Mouse (Mus musculus) adrenal gland, postnatal 25 days (tissue): ENCODE measurements around the gene Rap1a. TPM values are rescaled to one million over a fixed set of nuclear protein-coding genes. Genes with fewer than 3 reads are reported as not detected.
A peak's percentile ranks its signal among the peaks of the same experiment; 100 is the strongest.

ENCODE experiments used
- DNase-seq: peaks from one replicate; pipeline ENCODE4 v3.0.0; 2021; ENCODE audit warnings: mixed read lengths
- long read RNA-seq: library from polyadenylated mRNA; stranded (forward); transcript quantifications from one replicate; pipeline ENCODE4 v2.0.0, GENCODE M21; 2021
- total RNA-seq: library from RNA; stranded (reverse); gene quantifications from 2 replicates; pipeline ENCODE4 v1.2.3, GENCODE M21; 2021

The Rap1a gene
- 172 and 200 TPM in 2 replicates for total RNA-seq
- long read RNA-seq, transcript Rap1a-201 (8 exons, 2,407 nt) = major isoform, 112 of 122 reads
- long read RNA-seq, partial matches to known transcripts = 3 of 122 reads
- long read RNA-seq, other reads (novel, unspliced or antisense) = 7 of 122 reads

DNA sequence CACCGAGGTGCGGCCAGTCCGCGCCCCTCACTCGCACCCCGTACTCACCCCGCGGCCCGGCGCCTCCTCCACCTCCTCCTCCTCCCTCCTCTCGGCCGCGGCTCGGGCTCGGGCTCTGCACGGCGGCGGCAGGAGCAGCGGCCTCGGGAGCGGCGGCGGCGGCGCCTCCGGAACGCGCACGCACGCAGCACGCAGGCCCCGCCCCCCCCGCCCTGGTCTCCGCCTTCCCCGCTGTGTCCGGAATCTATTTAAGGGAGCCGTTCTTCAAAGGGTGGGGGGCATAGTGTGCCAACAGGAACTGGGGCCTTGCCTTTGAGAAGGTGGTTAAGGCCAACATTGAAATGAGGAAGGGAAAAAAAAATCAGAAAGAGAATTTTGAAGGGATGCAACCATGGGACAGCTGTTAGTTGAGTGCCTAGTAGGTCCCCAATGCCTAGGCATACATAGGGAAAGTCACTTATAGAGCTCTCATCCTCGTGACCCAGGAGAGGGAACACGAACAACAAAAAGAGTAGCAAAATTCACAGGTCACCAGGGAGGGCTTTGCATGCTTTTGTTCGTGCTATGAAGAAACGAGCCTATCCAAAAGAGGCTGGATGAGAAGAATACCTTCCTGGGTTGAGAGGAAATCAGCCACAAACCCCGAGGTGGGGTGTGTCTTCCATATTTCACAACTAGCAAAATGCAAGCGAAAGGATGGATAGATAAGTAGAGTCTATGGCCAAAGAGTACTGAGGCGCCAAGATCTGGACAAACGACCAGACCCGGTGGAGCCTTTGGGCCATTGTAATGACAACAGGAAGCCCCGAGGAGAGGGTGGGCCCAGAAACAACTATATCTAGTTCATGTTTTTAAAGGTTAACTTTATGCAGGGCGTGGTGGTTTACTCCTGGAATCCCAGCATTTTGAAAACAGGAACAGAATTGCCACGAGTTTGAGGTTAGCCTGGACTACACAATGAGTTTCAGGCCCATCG is at the start of gene Rap1a:
Rap1a (minus strand) TSS at position 146 of the 976 bp plus-strand sequence.
- DNase-seq = peak; percentile 80

DNA sequence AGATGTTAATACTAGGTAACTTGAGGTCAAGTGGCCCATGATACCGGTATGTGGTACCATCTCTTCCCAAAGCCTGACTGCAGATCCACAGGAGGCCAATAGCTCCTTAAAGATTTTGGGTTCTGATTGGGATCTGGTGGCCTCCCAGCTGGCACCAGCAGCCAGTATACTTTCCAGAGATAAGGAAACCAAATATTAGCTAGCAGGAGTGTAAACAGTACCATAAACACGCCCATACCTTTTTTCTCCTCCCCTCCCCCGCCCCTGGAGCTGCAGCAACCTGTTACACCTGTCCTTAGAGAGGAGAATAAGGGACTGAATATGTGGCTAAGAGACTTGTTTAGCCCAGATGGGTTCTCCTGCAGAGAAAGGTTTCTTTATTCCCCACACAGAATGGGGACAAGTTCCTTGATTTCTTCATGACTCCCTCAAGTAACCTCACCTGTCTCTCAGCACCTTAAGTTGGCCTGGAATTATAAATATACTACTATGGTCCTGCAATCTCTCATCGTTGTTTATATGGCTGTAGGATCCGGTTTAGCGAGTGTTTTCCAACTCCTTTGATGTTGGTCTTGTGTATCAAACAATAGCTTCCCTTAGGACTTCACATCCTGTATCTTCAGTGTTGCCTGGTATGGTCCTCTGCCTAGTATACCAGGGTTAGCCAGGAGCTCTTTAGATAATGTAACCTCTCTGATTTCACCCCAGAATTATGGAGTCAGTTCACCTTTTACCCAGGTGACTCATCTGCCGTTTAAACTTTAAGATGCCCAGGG is 45.3 kb upstream of the Rap1a start:
- DNase-seq = no peak

DNA sequence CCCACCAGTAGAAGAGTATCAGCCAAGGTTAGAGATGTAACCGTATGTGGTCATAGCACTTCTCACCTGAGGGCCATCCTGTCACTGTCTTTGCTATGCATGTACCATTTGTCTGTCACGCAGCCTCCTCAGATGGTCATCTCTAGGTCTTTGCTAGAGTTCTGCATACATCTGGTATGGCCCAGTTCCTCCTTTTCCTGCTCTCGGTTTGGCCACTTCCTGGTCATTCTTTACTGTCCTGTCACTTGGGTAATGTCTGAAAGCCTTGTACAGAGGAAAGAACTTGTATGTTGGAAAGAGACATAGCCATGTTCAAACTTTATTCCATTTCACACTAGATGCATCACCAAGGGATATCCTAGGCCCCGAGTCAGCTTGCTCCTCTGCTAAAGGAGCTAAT is 38.7 kb upstream of the Rap1a start:
- DNase-seq = no peak

DNA sequence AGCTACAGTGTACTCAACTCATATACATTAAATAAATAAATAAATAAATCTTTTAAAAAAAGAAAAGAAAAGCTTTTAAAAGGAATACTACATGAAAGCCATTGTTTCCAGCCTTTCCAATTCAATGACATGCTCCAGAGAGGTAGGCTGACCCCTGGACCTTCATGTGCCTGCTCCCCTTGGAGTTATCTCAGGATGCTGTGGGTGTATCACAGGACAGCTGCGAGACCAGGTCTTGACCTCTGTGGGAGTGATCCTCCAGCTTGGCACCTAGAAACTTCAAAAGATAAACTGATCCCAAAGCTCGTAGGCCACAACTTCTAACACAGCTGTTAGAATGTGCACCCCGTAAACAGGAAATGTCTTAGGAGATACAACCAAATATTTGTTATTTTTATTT is 37.5 kb upstream of the Rap1a start:
- no peak for DNase-seq

- DNase-seq = no peak
These were observed 35.7 kb upstream of the Rap1a start for GRCm38 (mm10) chr3:105836883-105837282.

GRCm38 (mm10) chr3:105835875-105836274 is 34.7 kb upstream of the Rap1a start:
- DNase-seq = no peak

- DNase-seq = no peak
These were observed 30.4 kb upstream of the Rap1a start for GRCm38 (mm10) chr3:105831584-105831983.

DNA sequence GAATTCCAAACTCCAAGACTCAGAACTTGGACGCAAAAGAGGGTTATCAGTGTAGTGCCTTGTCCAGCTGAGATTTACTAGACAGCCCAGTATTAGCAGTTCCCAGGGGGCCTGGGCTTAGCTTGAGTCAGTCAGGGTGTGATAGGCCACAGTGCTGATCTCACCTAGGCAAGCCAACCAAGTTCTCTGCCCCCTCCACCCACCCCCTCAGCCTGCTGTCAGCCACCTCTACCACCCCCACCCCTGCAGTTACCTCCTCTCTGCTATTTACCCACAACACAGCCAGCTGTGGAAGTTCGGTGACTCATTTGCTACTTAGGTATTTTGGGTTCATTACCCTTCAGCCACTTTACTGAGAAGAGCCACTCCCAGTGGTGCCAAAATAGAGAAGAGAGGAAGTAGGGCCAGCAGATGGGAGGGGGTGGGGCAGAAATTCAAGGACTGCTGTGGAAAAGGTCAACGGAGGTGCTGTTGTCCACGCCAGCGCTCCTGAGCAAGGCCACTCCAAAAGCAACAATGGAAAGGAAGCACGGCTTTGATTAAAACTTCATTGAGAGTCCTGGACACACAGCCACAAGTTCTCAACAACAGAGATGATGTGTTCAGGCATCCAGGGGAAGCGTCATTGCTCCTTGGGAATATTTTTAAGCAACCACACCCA is 24.5 kb upstream of the Rap1a start:
- DNase-seq = peak; percentile 41

DNA sequence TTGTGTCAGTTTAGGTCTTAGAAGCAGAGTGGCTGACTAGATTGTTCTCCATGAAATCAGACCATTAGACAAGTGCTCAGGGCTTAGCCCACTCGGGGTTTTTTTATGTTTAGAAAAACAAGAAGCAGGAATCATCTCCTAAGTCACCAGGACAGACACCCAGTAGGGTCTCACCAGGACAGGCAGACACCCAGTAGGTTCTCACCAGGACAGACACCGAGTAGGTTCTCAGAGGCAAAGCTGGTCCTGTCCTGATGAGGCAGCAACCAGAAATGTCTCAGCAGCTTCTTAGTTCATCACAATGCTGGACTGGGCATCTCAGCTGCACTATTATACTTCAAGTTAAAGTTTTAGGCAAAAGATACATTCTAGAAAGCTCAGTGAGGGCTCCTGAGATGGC is 23.6 kb upstream of the Rap1a start:
- no peak for DNase-seq

DNA sequence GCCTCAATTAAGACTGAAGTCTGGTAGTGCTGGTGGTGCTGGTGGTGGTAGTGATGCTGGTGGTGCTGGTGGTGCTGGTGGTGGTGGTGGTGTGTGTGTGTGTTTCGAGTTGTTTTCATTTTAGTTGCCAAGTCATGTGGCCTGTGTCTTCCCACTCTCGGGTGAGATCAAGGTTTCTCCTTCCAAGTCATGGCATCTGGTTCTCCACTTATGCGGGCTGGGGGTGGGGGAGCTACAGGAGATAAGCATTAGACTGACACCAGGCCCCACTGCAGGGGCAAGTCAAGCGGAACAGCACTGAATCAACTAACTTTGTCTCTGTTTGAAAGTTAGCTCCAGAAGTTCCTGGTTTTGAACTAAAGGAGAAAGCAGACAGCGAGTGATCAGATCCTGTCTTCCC is 23.0 kb upstream of the Rap1a start:
- DNase-seq = no peak

DNA sequence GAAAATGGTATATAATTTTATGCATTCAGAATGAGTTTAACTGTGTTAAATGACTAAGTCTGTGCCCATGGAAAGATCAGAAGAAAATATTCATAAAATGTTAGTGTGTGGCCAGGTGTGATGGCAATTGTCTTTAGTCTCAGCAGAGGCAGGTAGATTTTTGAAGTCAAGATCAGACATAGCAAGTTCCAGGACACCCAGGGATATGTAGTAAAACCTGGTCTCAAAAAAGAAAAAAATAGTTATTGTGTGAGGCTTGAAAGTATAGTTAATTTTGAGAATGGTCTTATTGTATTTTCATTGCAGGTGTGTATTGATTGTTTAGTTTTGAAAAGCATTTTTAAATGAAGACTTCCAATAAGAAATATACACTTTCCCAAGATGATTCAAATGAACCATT is 22.5 kb upstream of the Rap1a start:
- no peak for DNase-seq

- DNase-seq = no peak
These were observed 20.4 kb upstream of the Rap1a start for GRCm38 (mm10) chr3:105821504-105821903.

DNA sequence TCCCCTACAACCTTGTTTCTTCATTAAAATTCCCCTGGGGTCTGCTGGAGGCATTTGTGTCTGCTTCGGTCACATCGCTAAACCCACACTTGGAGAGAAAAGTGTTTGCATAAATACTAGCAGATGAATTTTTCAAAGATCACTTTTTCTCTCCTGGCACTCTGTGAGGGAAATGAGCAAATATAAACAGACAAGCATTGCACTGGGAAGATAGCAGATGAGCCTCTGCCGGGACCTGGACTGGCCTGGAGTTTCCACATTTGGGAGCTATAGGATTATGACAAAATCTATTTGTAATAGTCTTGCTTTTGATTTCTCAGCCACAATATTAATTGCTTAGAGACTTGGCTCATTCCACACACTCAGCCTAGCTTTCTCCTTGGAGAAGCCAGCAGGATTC is 19.1 kb upstream of the Rap1a start:
- no peak for DNase-seq

DNA sequence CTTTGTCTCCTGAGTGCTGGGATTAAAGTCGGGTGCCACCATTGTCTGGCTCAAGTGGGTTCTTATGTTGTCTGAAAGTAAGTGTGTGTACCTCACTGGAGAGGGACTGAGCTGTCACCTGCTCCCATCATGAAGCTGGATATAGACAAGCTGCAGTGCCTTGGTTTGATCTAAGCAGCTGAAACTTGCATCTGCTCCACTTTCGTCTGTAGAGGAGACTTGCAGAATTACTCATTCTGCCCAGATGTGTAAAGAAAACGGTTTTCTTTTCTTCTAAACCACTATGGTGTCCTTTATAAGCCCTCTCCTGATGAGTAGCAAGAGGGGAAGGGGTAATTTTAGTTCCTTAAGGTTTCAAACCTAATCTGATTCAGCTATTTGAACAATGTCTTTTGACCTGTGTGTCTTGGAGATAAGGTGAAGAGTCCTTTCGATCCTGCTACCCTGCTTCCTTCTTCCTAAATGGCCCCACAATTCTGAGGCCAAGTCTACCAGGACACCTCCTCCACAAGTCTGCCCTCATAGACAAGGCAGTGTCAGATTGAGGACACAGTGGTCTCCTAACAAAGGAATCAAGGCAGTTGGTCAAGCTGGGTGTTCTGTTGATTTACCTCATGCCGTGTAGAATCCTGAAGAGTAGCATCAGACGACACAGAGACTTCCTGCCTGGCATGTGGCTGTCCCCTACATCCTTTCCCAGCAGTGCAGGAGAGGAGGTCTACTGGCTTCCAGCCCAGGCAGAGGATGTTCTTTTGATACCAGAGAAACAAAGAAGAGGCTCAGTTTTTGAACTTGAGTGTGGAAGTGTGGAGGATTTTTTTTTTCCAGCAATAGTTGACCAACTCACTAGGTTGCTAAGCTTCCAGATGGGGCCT is 17.2 kb upstream of the Rap1a start:
- DNase-seq = no peak

GRCm38 (mm10) chr3:105816089-105816488 is 15.0 kb upstream of the Rap1a start:
- no peak for DNase-seq

DNA sequence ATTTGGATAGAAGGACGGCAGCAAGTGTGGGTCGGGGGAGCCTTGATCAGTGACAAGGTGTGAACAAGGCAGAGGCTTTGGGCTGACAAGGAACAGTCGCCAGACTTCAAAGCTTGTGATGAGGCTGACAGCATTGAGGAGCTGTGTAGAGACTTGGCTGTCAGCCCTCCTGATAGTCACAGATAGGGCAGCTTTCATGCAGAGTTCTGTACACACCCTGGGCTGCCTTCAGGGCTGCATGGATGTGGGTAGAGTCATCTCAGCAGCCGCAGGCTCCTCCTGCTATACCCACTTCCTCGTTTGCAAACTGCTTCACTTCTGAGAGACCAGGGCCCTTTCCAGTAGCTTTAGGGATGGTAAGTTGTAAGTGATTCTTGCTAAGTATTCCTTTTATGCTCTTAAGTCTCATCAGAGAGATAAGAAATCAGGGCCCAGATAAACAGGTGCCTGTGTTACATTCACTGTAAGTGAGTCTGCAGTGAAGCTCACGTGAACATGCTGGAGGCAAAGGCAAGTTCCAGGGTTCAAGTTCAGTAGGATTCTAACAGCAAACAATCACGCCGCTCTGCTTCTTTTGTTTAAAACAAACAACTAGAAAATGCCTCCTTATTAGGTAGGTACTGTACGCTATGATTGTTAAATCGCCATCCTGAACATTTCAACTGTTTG is 14.2 kb upstream of the Rap1a start:
- DNase-seq = no peak

DNA sequence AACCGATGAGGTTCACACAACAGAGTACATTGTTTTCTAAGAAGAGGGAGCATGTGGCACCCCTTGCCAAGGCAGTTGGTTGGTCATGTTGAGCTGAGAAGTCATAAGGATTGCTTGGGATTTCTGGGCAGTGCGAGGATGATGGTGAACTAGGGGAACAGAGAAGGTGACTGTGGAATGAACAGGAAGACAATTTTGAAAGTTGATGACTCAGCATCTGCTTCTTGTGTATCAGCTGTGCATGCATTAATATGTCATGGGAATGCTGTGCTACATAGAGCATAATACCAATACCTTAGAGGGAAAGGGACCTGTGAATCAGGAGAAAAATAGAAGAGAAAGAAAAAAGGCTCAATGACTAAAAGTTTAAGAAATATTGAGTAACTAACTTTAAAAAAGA is 10.0 kb upstream of the Rap1a start:
- DNase-seq = no peak

DNA sequence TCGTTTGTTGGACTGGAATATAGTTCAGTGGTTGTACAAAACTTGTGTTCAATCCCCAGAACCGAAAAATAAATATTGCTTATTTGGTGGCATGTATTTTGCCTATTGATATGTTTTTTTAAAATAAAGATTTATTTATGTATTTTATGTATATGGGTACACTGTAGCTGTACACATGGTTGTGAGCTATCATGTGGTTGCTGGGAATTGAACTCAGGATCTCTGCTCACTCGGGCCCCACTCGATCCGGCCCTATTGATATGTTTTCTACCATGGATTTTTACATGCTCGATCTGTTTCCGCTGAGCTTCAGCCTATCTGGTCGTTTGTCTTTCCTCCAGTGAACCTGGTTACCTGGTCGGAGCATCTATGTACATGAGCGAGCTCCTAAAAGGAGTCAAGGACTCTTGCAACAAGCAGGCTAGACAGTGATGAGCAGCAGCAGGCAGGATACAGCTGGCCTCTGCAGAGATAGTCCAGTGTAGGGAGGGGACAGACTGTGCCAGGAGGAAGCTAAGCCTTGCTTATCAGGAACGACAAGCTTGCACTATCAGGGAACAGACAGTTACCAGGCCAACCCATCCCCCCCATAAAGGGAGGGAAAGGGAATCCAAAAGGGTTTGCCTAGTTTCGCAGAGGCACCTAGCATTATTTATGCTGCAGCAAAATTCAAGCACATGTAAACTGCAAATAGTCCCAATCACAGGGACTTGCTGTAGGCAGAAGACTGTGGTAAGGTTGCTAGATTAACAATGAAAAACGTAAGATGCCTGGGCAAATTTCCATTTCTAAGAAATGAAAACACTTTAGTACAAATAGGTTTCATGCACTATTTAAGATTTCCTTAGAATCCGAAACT is 7.3 kb upstream of the Rap1a start:
- DNase-seq = peak; percentile 33

DNA sequence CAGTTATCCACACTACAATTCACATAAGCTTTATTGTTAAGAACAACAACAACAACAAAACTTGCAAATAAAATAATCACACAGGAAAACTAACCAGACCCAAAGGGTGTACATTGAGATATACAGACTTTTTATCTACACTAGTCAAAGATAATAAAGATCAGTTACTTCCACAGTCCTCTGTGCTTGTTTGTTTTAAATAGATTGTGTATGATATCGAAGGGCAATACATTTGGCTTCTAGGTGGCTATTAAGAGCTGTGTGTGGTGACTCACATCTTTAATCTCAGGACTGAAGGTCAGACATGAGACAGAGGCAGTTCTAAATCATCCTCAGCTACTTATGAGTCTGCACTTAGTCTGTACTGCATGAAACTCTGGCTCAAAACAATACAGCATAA is 6.5 kb upstream of the Rap1a start:
- no peak for DNase-seq
